Mouse (Mus musculus) adrenal gland (tissue): ENCODE measurements around the gene Slc25a31.

Source experiments
- intact Hi-C: fragments of 180-260 bp; cut with DNase I; formaldehyde crosslinking; loops from one replicate; pipeline ENCODE4 v1.15.1; 2025

Gene Slc25a31

DNA sequence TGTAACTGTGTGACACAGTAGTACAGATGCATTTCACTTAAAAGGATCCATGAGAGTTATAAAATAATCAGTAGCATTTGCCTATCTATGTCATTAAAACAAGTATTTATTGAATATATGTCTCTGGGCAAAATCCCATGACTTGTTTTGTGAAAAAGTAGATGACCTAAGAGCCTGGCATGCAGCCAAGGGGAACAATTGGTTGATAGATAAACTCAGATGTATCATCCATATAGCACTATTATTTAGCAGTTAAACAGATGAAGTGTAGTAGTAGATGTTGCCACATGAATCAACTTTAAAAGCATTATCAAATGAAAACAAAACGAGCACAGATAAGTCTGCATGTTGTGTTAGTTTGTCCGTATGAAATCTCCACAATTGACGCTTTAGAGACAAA, 10.4 kb downstream of the Slc25a31 start:
- intact Hi-C loops, result no loop called here

DNA sequence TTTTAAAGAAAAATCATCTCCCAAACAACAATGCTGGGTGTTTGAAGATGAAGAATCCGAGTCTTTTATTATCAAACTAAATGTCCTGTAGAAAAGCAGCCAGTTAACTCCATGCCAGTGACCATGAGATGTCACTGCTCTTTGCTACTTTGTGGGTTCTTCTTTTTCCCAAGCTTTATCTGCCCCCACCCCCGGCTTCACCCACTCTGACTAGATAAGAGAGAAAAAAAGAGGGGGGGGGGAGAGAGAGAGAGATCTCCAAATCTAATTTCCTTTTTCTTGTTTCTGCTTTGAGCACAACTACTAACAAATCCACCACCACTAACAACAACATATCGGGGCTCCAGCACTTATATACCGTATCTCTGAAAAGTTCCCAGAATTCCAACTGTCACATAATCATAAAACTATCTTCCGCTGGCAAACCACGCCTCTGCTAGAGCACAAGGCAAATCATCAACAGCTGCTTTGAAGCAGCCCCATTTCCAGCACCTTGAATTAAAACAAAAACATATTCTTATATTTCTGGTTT, 29.8 kb downstream of the Slc25a31 start:
- intact Hi-C loops, result no loop called here

DNA sequence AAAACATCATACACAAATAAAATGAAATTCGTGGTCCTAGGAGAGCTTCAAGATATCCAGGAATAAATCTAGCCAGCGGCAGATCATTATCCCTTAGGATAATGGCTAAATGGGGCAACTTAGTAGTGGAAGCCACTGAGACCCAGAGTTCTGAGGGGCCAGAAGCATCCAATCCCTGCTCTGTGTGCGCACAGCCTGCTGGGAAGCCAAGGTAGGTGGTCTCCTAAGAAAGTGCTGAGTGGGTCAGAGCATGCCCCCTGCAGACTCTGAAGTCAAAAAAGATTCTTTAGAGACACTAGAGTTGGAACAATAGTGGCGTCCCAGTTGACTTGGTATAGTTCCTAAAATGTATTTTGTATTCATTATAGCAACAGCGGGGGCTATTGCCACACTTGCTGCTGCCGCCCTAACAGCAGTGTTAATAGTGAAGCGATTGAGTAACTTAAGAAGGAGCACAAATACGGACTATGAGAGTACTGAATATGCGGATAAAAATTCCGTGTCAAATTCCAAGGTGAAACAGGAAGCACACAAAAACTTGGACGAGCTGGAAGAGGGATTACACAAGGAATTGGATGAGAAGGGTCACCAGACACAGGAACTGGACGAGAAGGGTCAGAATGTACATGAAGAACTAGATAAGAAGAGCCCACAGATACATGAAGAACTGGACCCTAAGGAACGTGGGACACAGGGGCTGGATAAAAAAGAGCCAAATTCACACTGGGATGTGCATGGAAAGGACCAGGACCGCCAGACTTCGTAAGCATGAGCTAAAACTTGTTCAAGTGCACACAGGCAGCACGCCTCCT, 35.6 kb downstream of the Slc25a31 start, which contains the start of gene Hspa4l:
Gene Hspa4l (plus strand): TSS at position 472 of the 812 bp plus-strand sequence.
- intact Hi-C loops, result loop anchor here (5.0 kb wide), 1 partner anchor 217 kb away; no protein-coding TSS in a partner anchor

DNA sequence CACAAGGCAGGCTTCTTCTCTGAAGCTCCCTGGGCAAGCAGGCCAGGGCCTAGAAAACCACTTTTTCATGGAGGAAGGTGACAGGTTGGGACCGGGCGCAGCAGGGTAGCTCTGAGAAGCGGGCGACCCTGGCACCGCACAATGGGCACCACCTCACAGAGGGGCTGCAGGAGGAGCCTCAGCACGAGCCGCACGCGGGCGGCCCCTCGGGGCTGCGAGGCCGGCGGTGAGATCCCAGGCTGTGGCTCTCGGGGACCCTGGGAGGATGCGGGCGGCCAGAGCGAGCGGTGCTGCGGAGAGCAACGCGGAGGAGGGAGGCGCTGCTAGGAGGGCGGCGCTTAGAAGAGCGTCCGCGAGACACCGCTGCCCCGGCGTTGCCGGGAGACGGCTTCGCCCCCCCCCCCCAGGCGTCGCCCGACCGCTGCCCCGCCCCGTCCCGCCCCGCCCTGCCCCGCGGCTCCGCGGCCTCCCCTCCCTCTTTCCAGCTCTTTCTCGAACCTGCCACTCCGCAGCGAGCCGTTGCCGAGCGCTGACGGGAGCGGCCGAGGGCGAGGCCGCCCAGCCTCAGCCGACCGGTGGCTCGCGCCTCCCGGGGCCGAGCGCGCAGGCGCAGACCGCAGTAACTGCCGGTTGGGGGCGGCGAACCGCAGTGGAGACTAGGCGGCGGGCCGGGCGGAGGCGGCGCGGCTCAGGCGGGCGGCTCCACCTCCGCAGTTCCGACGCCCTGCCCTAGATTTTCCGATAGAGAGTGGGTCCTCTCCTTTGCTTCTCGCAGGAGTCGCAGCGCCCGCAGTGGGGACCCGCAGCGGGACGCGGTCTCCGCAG, 36.4 kb downstream of the Slc25a31 start:
- intact Hi-C loops, result loop anchor here (5.0 kb wide), 1 partner anchor 218 kb away; no protein-coding TSS in a partner anchor

DNA sequence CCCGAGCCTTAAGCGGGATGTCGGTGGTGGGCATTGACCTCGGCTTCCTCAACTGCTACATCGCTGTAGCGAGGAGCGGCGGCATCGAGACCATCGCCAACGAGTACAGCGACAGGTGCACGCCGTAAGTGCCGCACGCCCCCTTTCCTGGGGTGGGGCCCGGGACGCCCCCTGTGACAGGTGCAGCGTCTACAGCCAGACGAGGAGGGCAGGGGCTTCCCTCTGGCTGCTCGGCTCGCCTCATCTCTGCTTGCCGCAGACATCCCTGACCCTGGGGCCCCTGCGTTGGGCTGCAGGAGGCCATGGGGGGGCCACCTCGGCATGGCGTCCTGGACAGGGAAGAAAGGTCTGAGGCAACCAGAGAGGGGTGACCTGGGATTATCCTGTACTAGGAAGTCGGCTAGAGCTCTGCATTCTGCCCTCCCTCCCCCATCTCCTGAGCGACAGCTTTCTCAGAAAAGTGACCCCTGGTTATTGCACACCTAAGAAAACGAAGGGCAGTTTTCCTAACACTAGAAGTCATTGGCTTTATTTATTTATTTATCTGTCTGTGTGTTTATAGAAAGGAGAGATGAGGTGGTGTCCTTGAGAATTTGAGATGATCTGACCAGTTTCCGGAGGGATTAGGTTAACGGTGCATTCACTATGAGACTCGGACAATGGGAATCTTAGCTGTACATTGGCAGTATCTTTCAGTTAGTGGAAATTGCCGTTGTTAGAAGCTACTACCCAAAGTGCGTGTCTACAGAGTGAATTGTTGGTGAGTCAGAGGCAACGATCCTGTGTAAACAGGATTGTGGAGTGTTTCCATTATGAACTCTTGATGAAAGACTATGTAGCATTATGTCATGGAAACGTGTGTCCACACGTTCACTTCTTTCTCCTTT, 37.2 kb downstream of the Slc25a31 start:
- intact Hi-C loops, result no loop called here

DNA sequence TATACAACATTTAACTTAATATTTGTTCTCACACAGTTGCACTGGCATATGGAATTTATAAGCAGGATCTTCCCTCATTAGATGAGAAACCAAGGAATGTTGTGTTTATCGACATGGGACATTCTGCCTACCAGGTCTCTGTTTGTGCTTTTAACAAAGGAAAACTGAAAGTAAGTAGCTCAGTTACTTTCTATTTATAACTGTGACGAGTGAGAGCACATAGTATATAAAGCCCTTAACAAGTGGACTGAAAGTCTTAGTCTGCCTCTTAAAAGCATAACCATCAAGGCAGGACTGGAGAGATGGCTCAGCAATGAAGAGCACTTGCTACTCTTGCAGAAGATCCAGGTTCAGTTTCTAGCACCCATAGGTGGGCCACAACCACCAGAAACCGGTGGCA, 52.1 kb downstream of the Slc25a31 start:
- intact Hi-C loops, result no loop called here

DNA sequence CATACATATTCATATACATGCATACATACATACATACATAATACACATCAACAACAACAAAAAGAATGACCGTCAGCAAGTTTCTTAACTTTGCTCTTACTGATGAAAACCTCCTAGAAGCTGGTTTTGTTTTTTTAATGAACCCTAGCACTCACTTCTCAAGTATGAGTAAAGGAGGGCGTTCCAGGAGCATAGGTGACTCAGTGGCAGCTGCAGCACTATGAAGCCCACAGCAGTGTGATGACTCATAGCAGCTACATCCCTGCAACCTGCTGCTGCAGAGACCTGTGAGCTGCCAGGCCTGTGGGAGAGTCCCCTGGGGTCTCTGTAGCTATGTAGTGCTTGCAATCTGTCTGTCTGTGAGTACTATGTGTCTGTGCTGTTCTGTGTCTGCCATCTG, 52.7 kb downstream of the Slc25a31 start:
- intact Hi-C loops, result no loop called here
